Mouse (Mus musculus): Measurements from ENCODE around the gene Sar1a. TPM values are rescaled to one million over a fixed set of nuclear protein-coding genes. Genes with fewer than 3 reads are reported as not detected.

Gene Sar1a
- total RNA-seq (2021), result 100 to 1,000 TPM; 100 to 114 TPM
- long read RNA-seq, experiment 1, transcript Sar1a-201 (7 exons, 2,613 nt), result major isoform, 172 of 197 reads
- long read RNA-seq, experiment 1, partial matches to known transcripts, result 3 of 197 reads
- long read RNA-seq, experiment 1, other reads (novel, unspliced or antisense), result 15 of 197 reads
- long read RNA-seq, experiment 2, transcript Sar1a-201 (7 exons, 2,613 nt), result major isoform, 204 of 225 reads
- long read RNA-seq, experiment 2, partial matches to known transcripts, result 2 of 225 reads
- long read RNA-seq, experiment 2, other reads (novel, unspliced or antisense), result 13 of 225 reads

DNA sequence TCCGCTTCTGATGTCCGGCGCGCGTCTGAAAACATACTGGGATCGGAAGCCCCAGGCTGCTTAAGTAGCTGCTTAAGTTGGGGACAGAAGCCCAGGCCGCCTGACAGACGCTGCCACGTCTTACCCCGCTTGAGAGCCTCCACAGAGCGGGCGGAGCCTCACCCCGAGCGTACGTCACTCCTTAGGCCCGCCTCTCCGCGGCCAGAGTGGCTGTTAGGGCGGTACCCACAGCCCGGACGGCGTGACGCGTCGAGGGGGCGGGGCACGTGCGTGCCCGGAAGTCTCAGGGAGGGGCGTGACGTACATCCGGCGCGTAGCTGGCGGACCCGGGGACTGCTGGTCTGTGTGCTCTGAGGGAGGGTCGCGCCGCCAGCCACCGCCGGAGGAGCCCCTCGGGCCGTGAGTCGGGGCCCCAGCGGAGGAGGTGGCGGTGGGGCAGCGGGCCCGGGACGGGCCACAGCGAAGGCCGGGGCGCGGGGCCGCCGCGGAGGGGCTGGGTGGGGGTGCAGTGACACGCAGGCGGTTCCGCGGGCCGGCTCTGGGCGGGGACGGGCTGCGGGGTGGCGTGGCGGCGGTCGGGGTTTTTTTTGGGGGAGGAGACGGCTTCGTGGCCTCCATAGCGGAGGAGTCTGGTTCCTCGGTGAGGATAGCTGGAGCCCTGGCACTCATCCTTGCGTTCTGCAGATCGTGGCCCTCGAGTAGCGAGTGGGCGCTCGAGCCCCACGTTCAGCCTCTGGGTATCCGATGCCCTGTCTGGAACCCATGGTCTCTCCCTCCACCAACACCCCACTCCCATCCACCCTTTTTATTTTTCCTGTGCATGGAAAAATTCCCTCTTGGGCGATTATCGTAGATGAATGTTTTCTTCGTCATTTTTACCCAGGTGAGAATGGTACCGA, at the start of gene Sar1a:
Gene Sar1a (plus strand): TSS at position 285 of the 899 bp plus-strand sequence.
- DNase-seq, result peak; percentile 99
- intact Hi-C loops (cut with DNase I; ENCODE audit: low total_unique reads), result no loop called here

DNA sequence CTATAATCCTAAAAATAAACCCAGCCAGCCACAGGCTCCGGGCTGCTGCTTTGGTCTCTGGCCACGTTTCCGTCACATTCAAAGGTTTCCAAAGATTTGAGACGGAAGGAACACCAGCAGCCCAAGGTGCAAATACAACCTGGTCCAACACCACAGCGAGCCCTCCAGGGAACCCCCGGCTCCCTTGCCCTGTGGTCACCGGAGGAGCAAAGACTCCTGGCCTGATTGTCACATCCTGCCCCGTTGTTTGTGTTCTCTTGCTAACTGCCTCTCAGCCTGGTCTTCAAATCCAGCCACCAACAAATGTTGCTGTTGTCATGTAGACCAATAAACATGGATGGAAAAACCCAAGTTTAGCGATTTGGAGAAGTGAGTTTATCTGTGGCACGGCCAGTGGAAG, 47.7 kb upstream of the Sar1a start:
- intact Hi-C loops (cut with DNase I; ENCODE audit: low total_unique reads), result no loop called here
- DNase-seq, result no peak

DNA sequence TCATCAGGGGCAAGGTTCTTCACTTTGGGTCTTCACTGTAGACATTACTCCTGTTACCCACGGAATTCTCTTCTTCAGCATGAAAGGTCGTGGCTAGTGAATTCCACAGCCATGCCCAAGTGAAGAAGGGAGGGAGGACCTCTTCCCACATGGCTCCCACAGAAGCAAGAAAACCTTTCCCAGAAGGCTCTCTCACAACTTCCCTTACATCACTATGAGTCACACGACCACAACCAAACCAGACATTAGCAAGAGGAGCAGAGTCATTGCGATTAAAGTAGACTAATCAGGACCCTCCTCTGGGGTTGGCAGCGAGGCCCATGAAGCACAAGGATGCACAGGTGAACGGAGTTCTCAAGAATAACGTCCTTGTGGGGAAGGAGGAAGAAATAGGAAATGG, 43.0 kb upstream of the Sar1a start:
- no peak for DNase-seq
- intact Hi-C loops (cut with DNase I; ENCODE audit: low total_unique reads), result no loop called here

DNA sequence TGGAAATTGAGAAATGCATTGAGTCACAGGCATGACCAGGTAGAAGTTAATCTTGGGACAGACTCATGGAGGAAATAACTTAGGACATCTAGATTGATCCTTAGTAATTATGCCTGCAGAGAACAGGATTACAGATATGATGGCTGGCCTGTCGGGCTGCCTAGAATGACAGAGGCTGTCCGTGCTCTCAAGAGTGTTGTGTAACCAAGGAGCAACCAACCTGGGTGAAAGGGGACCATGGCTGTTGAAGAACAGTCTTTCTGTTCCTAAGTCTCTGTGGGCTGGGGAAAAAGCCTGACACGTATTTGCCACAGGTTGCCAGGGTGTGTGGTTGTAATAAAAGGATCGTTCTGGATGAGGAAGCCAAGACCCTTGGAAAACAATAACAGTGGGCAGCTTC, 39.7 kb upstream of the Sar1a start:
- intact Hi-C loops (cut with DNase I; ENCODE audit: low total_unique reads), result no loop called here

DNA sequence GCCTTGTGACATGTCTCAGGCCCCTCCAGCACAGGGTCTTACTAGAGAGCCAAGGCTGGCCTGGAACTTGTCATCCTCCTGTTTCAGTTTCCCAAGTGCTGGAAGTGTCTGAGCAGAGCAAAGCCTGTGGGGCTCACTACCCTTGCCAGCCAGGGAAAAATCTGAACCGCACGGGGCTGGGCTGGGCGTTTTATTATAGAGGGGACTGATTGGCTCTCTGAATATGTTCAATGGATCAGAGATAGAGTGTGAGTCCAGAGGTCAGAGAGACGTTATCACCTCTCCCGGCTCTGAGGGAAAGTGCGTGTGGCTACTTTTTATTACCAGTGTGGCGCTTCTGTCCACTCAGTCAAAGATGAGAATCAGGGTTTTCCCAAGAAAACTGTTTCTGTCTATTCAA, 33.5 kb upstream of the Sar1a start:
- DNase-seq, result no peak
- intact Hi-C loops (cut with DNase I; ENCODE audit: low total_unique reads), result no loop called here

More for the DNA sequence above, 39.7 kb upstream of the Sar1a start:
- no peak for DNase-seq

DNA sequence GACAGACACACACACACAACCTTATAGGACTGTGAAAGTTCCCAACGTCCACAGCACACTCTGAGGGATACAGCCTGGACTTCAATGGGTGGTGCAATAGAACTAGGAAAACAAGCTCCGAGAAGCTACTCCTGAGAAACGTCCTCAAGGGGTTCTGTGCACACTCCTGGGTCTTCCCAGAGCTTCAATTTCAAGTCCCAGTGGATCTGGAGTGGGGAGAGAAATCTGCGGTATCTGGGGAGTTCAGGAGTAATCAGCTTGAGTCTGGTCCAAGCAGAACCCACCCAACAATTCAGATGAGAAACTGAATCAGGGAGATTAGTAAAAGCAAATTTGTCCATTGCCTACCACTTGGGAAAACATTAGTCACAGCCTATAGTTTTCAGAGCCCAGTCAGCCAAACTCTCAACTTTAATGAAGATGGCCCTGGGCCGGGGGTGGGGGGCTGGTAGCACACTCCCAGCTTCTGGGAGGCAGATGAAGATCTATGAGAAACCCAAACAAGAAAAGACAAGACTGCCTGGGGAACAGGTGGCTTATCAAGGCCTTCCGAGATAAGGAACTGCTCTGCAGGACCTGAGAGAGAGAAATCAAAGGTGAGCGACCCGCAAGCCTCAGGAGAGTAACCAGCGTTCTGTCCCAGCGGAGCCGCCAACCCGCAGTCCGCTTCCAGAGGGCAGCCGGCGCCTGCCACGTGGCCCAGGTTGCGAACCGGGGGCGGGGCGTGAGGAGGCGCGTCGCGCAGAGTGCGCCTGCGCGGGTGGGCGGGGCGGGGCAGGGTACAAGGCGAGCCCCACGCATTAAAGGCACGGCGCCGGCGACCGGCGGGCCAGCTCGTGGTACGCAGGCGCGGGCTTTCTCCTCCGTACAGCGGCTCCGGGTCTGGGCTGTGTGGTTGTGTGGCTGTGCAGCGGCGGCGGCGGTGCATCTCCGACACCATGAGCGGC, 32.0 kb upstream of the Sar1a start, which contains the start of gene Ppa1:
Gene Ppa1 (plus strand): TSS at position 763 of the 947 bp plus-strand sequence.
- intact Hi-C loops (cut with DNase I; ENCODE audit: low total_unique reads), result no loop called here
- peak; percentile 90 for DNase-seq

DNA sequence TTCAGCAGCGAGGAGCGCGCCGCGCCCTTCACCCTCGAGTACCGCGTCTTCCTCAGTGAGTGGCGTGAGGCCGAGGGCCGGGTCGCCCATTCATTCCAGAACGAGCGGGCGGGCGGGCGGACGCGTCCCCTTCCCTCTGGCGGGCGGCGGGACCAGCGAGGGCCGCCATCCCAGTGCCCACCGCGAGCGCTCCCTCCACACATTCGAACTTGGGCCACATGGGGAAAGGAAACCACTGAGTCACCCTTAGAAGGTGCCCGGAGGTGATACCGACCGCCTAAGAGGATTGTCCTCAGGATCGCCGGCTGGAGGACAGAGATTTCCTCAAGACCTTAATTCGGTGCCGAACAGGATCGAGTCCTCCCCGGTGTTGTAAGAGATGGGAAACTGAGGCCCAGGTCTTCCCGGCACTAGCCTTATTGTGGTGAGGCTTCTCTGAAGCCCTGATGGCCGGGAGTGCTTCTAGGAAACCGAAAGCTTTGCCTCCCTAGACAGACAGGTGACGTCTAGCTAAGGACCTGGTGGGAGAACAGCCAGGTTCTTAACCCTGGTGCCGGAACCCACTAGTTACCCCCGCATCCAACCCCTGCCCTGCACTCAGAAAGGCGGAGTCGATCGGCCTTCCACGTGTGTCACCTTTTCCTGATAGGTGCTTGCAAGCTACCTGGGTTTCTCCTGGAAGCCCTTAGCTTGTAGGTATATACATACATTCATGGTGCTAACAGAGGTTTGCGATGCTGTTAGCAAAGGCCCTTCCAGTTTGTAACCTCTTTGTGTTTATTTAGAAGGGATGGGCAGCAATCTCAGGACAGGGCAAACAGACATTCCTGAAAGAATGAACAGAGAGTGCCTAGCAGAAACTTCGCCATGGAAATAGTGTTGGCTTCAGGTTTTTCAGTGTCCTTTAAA, 31.1 kb upstream of the Sar1a start:
- intact Hi-C loops (cut with DNase I; ENCODE audit: low total_unique reads), result no loop called here

DNA sequence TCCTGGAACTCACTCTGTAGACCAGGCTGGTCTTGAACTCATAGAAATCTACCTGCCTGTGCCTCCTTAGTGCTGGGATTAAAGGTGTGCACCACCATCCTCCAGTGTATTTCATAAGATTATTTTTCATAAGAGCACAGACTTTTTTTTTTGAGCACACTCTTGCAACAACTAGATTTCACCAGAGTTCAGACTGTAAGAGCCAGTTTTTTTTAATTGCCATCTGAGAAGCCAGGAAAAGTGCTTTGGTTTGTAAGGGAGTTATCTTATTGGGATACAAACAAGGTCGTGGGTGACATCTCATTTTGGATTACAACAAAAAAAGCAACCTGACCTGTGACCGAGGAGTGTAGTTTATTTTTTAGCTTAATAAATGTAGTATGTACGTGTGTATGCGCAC, 26.0 kb upstream of the Sar1a start:
- intact Hi-C loops (cut with DNase I; ENCODE audit: low total_unique reads), result no loop called here

More for the DNA sequence above, 31.1 kb upstream of the Sar1a start:
- DNase-seq, result no peak

DNA sequence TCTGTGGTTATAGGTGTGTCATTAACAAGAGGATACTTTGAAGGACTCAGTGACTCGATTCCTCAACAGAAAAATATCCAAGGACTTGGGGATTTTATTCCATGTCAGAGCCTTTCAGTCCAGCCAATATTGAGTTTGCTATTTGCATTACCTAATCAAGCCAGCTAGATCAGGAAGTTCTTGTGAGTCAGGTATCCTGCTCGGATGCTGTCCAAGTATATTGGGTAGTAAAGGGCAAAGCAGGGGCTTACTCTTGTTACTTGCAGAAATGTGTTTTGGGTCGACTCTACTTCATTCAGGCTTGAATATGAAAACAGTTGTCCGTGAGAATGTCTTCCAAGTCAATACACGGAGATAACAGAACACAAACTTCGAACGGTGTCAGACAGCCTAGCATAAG, 25.4 kb upstream of the Sar1a start:
- intact Hi-C loops (cut with DNase I; ENCODE audit: low total_unique reads), result loop anchor here (5.0 kb wide), 1 partner anchor 47 kb away; no protein-coding TSS in a partner anchor
- DNase-seq, result no peak

More for the DNA sequence above, 26.0 kb upstream of the Sar1a start:
- DNase-seq, result no peak

DNA sequence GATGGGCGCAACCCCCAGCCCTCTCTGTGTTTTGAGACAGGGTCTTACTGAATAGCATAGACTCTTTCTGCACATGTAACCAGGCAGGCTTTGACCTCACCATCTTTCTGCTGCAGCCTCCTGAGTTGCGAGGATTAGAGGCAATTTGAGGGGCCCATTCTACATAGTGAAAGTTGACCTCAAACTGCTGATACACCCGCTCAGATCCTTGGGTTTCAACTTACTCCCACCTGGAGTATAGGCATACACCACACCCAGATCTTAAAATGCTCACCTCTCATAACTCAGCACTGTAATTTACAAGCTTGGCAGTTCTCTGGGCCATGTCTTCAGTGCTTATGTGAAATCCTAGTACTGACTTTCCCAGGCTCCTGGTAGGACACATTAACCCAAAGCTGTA, 24.9 kb upstream of the Sar1a start:
- no peak for DNase-seq
- intact Hi-C loops (cut with DNase I; ENCODE audit: low total_unique reads), result loop anchor here (5.0 kb wide), 1 partner anchor 48 kb away; no protein-coding TSS in a partner anchor

DNA sequence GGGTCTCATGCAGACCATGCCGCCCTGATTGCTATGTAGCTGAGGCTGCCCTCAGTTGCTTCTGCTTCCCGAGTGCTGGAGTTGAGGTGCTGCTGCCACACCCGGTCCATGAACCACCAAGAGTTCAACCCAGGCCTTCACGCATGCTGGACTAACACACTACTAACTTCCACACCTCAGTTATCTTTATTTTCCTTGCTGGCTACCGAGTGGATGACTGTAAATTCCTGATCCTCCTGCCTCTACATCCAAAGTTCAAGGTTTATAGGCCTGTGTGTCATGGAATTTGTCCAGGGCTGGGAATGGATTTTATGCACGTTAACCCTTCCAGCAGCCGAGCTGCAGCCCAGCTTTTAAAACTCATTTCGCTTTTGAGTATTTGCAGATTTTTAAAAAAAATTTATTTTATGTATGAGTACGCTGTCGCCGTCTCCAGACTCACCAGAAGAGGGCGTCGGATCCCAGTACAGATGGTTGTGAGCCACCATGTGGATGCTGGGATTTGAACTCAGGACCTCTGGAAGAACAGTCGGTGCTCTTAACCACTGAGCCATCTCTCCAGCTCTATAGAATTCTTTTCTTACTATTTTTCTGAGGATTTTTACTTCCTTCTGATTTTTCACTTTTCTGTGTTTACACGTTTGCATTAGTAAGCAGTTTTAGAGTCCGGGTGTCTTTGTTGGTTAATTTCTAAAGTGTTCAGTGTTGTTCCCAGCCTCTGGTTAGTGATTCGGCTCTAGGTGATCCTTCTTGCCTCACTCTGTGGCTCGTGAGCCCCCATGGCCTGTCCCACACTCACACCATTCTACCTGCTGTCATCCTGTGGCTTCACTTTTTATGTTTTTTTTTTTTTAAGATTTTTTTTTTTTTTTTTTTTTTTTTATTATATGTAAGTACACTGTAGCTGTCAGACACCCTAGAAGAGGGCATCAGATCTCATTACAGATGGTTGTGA, 22.9 kb upstream of the Sar1a start:
- no peak for DNase-seq
- intact Hi-C loops (cut with DNase I; ENCODE audit: low total_unique reads), result loop anchor here (5.0 kb wide), 1 partner anchor 50 kb away; no protein-coding TSS in a partner anchor

DNA sequence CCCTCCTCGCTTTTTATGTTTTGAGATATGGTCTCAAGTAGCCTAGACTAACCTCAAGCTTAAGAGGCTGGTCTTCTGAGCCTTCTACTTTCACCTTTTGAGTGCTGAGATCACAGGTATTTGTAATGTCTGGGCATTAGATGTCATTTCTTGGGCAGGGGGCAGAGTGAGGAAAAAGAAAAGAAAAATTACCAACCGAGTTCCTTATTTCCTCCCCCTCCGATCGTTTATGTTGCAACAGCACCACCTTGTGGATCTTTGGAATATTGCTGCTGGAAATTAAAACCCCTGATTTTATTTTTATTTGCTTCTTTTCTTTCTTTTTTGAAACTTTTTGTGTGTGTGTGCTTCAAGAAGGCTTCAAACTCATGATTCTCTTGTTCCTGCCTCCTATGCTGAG, 22.1 kb upstream of the Sar1a start:
- intact Hi-C loops (cut with DNase I; ENCODE audit: low total_unique reads), result loop anchor here (5.0 kb wide), 1 partner anchor 51 kb away; no protein-coding TSS in a partner anchor
- DNase-seq, result no peak

DNA sequence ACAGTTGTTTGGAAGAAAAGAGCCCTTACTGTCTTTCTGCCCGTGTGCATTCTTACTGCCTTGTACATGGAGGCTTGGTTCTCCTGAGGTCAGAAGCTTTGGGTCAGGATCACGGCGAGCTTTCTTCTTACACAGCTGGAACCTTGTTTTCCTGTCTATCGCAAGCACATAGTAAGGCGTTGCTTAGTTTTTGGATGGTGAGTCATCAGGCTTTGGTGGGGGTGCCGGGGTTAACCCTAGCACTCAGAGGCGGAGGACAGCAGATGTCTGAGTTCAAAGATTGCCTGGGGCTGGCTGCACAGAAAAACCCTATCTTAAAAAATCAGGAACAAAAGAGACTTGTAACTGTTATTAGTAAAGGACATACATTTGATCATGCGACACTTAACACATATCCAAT, 18.2 kb upstream of the Sar1a start:
- intact Hi-C loops (cut with DNase I; ENCODE audit: low total_unique reads), result loop anchor here (5.0 kb wide), 1 partner anchor 320 kb away; no protein-coding TSS in a partner anchor

DNA sequence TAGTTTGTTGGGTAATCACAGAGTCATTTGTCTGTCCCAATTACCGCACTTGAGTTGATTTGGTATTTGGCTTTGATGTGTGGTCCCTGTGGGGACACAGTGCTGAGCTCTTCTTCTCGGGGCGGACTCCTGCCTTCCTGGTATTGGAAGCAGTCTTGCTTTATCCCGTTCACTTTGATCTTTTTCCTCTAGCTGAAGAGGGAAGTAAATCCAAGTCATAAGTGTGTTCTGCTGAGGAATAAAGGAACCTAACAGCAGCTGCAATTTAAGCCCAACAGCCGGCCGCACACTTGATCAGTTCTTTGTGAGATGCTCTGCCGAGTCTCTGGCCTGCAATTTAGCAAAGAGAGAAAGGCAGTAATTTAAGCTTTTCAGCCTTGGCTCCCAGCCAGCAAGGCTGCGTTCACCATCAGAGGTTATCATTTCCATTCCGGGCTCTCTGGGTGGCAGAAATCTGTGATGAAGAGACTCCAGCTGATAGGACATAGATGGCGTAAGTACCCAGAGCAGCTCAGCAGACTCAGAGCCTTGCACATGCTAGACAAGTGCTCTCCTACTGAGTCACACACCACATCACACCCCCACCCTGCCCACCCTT, 17.6 kb upstream of the Sar1a start:
- DNase-seq, result no peak
- intact Hi-C loops (cut with DNase I; ENCODE audit: low total_unique reads), result loop anchor here (5.0 kb wide), 1 partner anchor 320 kb away; no protein-coding TSS in a partner anchor

More for the DNA sequence above, 18.2 kb upstream of the Sar1a start:
- no peak for DNase-seq

DNA sequence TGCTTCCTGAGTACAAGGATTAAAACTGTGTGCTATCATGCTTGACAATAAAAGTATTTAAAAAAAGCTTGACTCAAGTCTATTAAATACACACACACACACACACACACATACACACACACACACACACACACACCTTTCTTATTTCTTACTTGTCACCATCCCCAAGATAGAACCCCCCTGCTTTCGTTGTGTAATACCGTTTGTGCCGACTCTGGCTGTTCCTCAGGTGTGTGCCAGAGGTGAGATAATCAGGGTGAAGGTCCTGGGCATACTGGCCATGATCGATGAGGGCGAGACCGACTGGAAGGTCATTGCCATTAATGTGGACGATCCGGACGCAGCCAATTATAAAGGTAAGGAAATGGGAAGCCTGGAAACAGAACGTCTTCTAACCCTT, 15.0 kb upstream of the Sar1a start:
- intact Hi-C loops (cut with DNase I; ENCODE audit: low total_unique reads), result no loop called here
- no peak for DNase-seq

DNA sequence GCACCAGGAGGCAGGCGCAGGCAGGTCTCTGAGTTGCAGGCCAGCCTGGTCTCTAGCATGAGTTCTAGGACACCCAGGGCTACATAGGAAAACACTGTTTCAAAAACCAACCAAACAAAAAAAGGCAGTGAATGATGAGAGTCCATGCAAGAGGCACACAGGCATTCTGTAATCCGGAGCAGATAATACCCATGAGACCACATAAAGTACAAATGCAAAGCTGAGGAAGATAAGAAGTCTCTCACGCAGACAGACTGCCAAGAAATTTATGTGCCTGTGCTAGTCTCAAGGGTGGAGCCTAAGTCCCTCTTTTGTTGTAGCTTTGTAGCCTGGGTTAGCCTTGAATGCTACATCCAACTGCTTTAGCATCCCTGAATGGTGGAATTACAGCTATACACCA, 14.4 kb upstream of the Sar1a start:
- intact Hi-C loops (cut with DNase I; ENCODE audit: low total_unique reads), result no loop called here
- no peak for DNase-seq

DNA sequence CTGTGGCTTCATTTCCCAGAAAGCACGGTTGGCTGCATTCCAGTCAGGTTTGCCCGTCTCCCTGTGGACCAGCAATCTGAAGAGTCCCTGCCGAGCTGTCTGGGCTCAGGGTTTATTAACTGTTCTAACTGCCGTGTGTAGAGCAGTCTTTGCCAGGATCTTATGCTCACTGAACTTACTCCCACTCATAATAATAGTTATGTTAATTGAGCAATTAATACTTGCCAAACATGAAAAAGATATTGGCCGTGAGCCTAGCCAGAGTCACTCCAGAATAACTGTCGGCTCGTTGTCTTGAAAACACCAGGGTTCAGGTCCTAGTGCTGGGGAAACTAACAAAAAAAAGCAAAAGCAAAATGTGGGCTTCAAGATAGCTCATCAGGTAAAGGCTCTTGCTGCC, 10.8 kb upstream of the Sar1a start:
- DNase-seq, result no peak
- intact Hi-C loops (cut with DNase I; ENCODE audit: low total_unique reads), result no loop called here

Data from gastrocnemius, postnatal 14 days (tissue).